Mouse (Mus musculus) lung, postnatal 0 days (tissue): ENCODE measurements around the gene Gm21312.
"Not testable (repeated sequence)": the region's sequence is repeated elsewhere in the genome, so short reads cannot be mapped to it uniquely, and the experiment has no call there.

Experiments used
- CTCF ChIP-seq: IDR thresholded peaks from 2 replicates; pipeline ENCODE4 v1.5.1; 2016; ENCODE audit warnings: antibody characterized with exemption, mild to moderate bottlenecking
- EP300 ChIP-seq: IDR thresholded peaks from 2 replicates; pipeline ENCODE4 v1.6.1; 2016; ENCODE audit warnings: antibody characterized with exemption, mild to moderate bottlenecking, control low read depth

DNA sequence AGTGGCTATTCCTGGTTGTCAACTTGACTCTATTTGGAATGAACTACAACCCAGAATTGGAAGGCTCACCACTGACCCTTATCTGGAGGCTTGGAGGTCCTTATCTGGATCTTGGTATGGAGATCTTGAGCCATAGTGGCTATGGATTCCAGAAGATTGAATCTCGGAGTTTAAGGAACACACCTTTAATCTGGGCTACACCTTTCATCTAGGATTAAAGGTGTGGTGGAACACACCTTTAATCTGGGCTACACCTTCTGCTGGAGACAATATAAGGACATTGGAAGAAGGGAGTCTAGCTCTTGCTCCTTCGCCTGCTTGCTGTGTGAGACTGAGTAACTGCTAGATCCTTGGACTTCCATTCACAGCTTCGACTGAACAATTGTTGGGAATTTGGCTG, 16.9 kb downstream of the Gm21312 start, which contains the start of gene Gm4340:
- TF ChIP-seq CTCF, EP300: not testable (repeated sequence)
